Mouse (Mus musculus) E14TG2a.4 (cell line): ENCODE results near the gene Gcn1l1.

Source experiments
- H3K27me3 ChIP-seq: 2 replicates; pipeline ENCODE4 v1.6.1; 2014; ENCODE audit warnings: low read length, control low read depth; ENCODE audit not compliant: insufficient read depth
- H3K36me3 ChIP-seq: 2 replicates; pipeline ENCODE4 v1.6.1; 2014; ENCODE audit warnings: low read length, control low read depth; ENCODE audit not compliant: insufficient read depth
- H3K4me1 ChIP-seq: replicated peaks from 2 replicates; pipeline ENCODE4 v1.6.1; 2014; ENCODE audit warnings: low read depth, low read length, control low read depth
- H3K4me3 ChIP-seq: replicated peaks from 2 replicates; pipeline ENCODE4 v1.5.1; 2014; ENCODE audit warnings: mild to moderate bottlenecking, low read length
- H3K9me3 ChIP-seq: 2 replicates; pipeline ENCODE4 v1.6.1; 2014; ENCODE audit warnings: low read length, control low read depth
- CTCF ChIP-seq: conservative IDR thresholded peaks from 2 replicates; pipeline ENCODE4 v1.5.1; 2014; ENCODE audit warnings: low read length
- NANOG ChIP-seq: IDR thresholded peaks from 2 replicates; pipeline ENCODE4 v1.6.1; 2014; ENCODE audit warnings: borderline replicate concordance, low read length, mixed read lengths
- POU5F1 ChIP-seq: IDR thresholded peaks from 2 replicates; pipeline ENCODE4 v1.6.1; 2014; ENCODE audit warnings: low read length, borderline replicate concordance

The Gcn1l1 gene

DNA sequence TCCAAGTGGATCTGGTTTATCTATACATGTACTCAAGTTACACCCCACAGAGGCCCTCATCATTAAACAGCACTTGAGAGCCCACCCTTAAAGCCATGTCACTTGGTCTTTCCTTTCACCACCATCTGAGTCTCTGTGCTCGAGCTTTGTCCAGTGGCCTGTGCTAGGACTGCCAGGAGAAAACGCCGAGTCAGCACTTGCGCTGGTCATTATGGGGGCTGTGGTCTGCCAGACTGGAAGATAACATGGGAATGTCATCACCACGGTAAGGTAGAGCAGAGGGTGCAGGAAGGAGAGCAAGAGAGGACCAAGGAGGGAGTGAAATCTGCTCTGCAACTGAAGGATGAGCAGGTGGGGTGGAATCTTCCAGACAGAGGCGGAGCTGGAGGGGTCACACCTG, 93.3 kb downstream of the Gcn1l1 start:
- peaks cover 49% of the 10 kb centered on the region for H3K36me3 ChIP-seq
- no peaks in the 10 kb centered on the region for H3K27me3 ChIP-seq
- no peaks in the 10 kb centered on the region for H3K9me3 ChIP-seq
- no peak overlapping the region for H3K4me3 ChIP-seq
- peaks cover 32% of the 10 kb centered on the region for H3K4me1 ChIP-seq
- TF ChIP-seq NANOG (no peak), POU5F1 (no peak), CTCF (no peak)

DNA sequence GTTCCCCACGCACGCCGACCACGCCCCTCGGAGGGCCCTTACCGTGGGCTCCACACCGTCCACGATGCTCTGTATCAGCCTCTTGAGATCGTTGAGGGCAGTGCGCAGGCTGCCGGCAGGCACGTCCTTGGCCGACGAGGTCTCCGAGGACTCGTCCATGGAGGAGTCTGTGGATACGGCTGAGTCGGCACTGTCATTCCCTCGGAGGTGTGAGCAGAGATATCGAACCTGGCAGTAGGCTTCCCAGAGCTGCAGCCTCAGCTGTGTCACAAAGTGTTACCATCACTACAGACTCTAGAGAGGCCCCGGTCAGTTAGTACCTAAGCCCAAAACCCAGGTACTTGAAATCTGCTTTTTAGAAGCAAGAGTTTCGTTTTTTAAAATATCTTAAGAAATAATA, 97.6 kb downstream of the Gcn1l1 start:
- H3K27me3 ChIP-seq, result no peaks in the 10 kb centered on the region
- H3K36me3 ChIP-seq, result peaks cover 38% of the 10 kb centered on the region
- H3K9me3 ChIP-seq, result no peaks in the 10 kb centered on the region
- TF ChIP-seq CTCF (no peak), POU5F1 (no peak), NANOG (no peak)
- H3K4me1 ChIP-seq, result peaks cover 23% of the 10 kb centered on the region
- no peak overlapping the region for H3K4me3 ChIP-seq

DNA sequence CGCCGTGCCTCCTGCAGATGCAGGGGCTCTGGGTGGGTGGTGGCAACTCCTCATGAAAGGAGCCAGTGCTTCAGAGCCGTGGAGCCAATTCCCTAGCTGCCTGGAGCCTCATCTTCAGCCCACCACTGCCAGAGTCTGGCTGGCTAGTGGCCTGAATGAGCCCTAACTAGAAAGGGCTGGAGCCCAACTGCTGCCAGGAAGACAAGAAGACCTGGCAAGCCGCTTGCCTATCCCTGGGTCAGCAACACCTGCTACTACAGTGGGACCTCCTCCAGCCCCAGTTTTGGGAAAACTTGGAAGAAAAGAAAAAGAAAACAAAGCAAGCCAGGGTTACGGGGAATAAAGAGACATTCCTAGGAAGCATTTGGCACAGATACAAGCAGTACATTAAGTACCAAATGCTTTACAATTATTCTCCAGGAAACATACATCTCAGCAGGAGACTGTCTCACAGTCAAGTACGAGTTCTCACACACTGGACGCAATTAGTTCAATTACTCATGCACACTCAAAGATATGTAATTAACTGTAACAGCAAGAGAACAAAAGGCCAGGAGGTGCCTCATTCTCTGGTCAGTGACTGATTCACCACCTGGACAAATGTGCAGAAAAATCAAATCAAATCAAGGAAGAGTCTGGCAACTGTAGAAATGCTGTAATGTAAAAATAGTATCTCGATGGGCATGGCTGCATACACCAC, 101.5 kb downstream of the Gcn1l1 start:
- peaks cover 16% of the 10 kb centered on the region for H3K4me1 ChIP-seq

DNA sequence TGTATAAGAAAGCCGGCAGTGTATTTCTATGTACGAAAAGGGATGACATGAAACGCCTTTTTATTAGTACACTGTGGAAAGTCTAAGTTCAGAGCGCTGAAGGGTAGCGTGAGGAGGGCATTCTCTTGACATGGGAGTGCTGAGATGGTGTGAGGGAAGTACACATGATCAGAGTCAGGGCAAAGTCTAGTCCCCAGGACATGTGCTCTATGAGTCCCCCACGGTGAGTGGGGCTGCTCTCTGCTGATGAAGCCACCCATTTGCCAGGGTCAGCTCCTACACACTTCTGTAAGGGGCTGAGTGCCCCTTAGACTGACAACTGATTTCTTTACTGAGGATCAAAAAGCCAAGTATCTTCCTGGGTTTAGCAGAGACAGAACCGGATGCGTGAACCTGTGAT, 102.2 kb downstream of the Gcn1l1 start:
- H3K36me3 ChIP-seq, result peaks cover 50% of the 10 kb centered on the region
- no peaks in the 10 kb centered on the region for H3K27me3 ChIP-seq
- TF ChIP-seq CTCF, result no peak
- no peak for TF ChIP-seq NANOG
- TF ChIP-seq POU5F1, result no peak
- H3K4me1 ChIP-seq, result peaks cover 16% of the 10 kb centered on the region
- H3K4me3 ChIP-seq, result no peak overlapping the region
- H3K9me3 ChIP-seq, result no peaks in the 10 kb centered on the region

More for the DNA sequence above, 101.5 kb downstream of the Gcn1l1 start:
- no peaks in the 10 kb centered on the region for H3K9me3 ChIP-seq
- peaks cover 48% of the 10 kb centered on the region for H3K36me3 ChIP-seq
- no peak overlapping the region for H3K4me3 ChIP-seq
- no peaks in the 10 kb centered on the region for H3K27me3 ChIP-seq
- TF ChIP-seq CTCF (no peak), NANOG (no peak), POU5F1 (no peak)

DNA sequence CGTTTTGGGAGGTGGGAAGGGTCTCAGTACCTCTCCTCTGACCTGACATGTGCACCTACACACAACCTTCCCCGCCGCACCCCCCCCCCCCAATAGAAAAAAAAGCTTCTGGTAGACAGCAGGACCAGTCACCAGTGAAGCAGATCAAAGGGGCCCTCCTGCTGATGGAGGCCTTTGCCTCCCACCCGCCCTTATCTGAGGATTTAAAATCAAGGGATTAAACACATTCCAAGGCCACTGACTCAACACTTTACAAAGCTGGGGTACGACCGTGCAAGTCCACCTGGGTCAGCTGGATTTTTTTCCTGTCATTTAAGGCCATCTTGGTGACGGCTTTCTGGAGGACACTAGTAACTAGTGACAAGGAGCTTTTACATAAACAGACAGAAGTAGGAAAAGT, 102.8 kb downstream of the Gcn1l1 start:
- Histone ChIP-seq H3K36me3 (peaks cover 51% of the 10 kb centered on the region), H3K4me1 (peaks cover 16% of the 10 kb centered on the region), H3K4me3 (no peak overlapping the region), H3K27me3 (no peaks in the 10 kb centered on the region), H3K9me3 (no peaks in the 10 kb centered on the region)
- no peak for TF ChIP-seq NANOG
- no peak for TF ChIP-seq CTCF
- TF ChIP-seq POU5F1, result no peak

DNA sequence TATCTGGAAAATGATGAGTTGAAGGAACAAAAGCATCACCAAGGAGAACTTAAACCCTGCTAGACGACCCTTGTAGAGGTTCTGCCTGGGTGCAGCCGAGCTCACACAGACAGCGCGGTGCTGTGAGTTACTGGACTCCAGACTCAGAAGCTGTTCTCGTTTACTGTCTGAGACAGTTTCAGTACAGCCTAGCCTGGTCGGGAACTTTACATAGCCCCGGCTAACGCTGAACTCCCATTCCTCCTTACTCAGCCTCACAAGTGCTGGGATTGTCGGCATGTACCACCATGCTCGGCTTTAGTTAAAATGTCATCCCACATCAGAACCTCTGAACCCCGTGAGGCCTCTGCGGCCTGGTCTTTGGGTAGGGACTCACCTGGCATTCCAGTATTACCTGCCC, 103.9 kb downstream of the Gcn1l1 start:
- H3K36me3 ChIP-seq, result peaks cover 44% of the 10 kb centered on the region
- TF ChIP-seq CTCF (no peak), NANOG (no peak), POU5F1 (no peak)

DNA sequence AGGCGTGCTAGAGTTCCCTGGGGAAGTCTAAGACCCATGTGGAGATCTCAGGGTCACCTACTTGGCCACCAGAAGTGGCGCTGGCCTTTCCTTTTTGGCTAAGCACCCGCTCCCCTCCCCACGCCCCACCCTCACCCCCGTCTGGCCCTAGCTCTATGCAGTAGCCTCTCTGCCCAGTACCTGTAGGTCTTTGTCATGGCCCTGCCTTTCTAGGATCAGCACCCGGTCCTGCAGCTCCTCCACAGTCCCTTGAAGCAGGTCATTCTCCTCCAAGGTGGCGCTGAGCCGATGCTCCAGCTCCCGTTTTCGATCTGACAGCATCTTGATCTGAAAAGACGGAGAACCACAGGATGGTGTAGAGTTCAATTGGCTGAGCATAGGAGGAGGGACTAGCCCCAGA, 104.9 kb downstream of the Gcn1l1 start:
- Histone ChIP-seq H3K4me1 (peaks cover 16% of the 10 kb centered on the region), H3K9me3 (no peaks in the 10 kb centered on the region), H3K36me3 (peaks cover 41% of the 10 kb centered on the region), H3K27me3 (no peaks in the 10 kb centered on the region), H3K4me3 (no peak overlapping the region)
- TF ChIP-seq NANOG (no peak), CTCF (no peak), POU5F1 (no peak)

More for the DNA sequence above, 103.9 kb downstream of the Gcn1l1 start:
- Histone ChIP-seq H3K4me1 (peaks cover 16% of the 10 kb centered on the region), H3K9me3 (no peaks in the 10 kb centered on the region), H3K4me3 (no peak overlapping the region), H3K27me3 (no peaks in the 10 kb centered on the region)

DNA sequence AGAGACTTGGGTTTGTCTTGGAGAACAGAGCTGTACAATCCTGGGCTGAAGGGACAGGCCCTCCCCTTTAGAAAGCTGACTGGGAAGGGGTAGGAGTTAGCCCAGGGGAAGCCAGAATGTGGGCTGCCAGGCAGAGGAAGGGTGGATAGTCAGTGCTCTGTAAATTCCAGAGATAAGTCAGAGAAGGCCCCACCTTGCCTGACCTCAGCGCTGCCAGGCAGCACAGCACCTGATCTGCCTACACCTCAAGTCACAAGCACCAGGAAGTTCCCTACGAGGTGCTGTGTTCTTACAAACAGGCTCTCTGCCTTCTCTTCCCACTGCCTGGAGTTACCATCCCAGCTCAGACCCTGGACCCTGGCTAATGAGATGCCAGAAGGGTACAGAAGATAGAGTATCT, 105.4 kb downstream of the Gcn1l1 start:
- H3K9me3 ChIP-seq, result no peaks in the 10 kb centered on the region
- peaks cover 16% of the 10 kb centered on the region for H3K4me1 ChIP-seq
- no peak for TF ChIP-seq CTCF
- TF ChIP-seq POU5F1, result no peak
- no peak for TF ChIP-seq NANOG
- H3K27me3 ChIP-seq, result no peaks in the 10 kb centered on the region
- no peak overlapping the region for H3K4me3 ChIP-seq
- H3K36me3 ChIP-seq, result peaks cover 41% of the 10 kb centered on the region

DNA sequence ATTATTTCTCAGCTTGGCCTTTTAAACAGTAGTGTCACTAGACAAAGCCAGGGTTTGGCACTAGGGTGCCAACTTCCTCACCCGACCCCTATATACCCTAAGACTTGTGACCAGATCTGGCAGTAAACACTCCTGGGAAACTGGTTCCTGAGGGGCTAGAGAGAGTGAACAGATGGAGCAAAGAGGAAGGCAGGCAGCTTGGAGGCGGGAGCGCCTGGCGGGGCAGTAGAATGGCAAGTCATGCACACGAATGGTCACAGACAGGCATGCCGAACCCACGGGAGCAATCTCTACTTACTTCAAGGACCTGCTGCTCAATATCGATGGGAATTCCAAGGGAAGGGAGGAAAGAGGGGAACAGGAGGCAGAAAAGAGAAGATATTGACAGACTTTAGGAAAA, 106.8 kb downstream of the Gcn1l1 start:
- Histone ChIP-seq H3K4me1 (peaks cover 11% of the 10 kb centered on the region), H3K36me3 (peaks cover 41% of the 10 kb centered on the region), H3K4me3 (no peak overlapping the region), H3K27me3 (no peaks in the 10 kb centered on the region), H3K9me3 (no peaks in the 10 kb centered on the region)
- TF ChIP-seq CTCF (no peak), POU5F1 (no peak), NANOG (no peak)
